Comparison of ENCODE assay signal across 21 mouse cellular contexts in the genomic region with DNA sequence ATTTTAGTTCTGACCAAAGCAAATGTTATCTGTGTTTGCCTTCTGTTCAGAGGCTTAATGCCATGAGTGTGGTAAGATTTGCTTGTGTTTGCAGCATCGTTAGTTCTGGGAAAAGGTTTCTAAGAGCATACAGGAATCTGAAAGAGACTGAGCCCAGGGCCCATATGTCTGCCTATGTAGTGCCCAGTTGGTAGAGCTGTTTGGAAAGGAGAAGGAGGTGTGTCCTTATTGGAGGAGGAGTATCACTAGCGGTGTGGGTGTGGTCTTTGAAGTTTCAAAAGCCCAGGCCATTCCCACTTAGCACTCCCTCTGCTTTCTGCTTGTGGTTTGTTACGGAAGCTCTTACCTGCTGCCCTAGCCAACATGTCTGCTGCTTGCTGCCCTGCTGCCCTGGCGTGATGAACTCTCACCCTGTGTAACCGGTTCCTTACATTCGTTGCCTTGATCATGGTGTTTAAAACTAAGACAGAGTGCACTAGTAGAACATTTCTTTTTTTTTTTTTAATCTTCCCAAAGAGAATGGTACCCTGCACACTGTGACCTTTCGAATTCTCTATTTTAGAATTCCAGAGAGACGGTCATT. TPM values are rescaled to one million over a fixed set of nuclear protein-coding genes. Genes with fewer than 3 reads are reported as not detected.
DNase-seq lines count a peak whose midpoint lies in the region; ATAC-seq and TF ChIP-seq lines count a peak whose summit lies in the region.
"Had no signal": no experiment of that assay in that cellular context is flagged by ENCODE, and none has a peak within 500 bp of the region (broad histone marks: within the 10 kb centered on the region; RNA-seq: fewer than 3 reads in every experiment).

No protein-coding gene starts in this region.

- H3K27me3 ChIP-seq in heart, embryonic 10.5 days (ENCODE audit: insufficient read depth, poor library complexity, severe bottlenecking): no peaks in the 10 kb centered on the region
- no peaks in the 10 kb centered on the region for H3K27me3 ChIP-seq in E14TG2a.4 (ENCODE audit: insufficient read depth, low read length)
- no peaks in the 10 kb centered on the region for H3K27me3 ChIP-seq in intestine, embryonic 14.5 days (replicated peaks; ENCODE audit: control insufficient read depth, insufficient read depth, low read length)
- no peaks in the 10 kb centered on the region for H3K27me3 ChIP-seq in midbrain, embryonic 14.5 days (ENCODE audit: control insufficient read depth, insufficient read depth, low read length)
- H3K27me3 ChIP-seq: embryonic facial prominence, embryonic 12.5 days; limb, embryonic 13.5 days; megakaryocyte, embryonic 14.5 days had no signal

- no peaks in the 10 kb centered on the region for H3K36me3 ChIP-seq in heart, embryonic 10.5 days
- H3K36me3 ChIP-seq in E14TG2a.4 (ENCODE audit: insufficient read depth, low read length): peaks cover 48% of the 10 kb centered on the region
- H3K36me3 ChIP-seq in intestine, embryonic 14.5 days (ENCODE audit: control insufficient read depth, insufficient read depth, low read length): no peaks in the 10 kb centered on the region
- no peaks in the 10 kb centered on the region for H3K36me3 ChIP-seq in midbrain, embryonic 14.5 days (ENCODE audit: control insufficient read depth, insufficient read depth, low read length)
- H3K36me3 ChIP-seq: embryonic facial prominence, embryonic 12.5 days; forebrain, embryonic 10.5 days; G1E; hindbrain, embryonic 10.5 days; limb, embryonic 13.5 days had no signal

- intact Hi-C loops in left cerebral cortex, postnatal 36 days (cut with DNase I): no loop called here

- no peak overlapping the region for H3K4me3 ChIP-seq in heart, embryonic 10.5 days
- peak overlapping the region; percentile 3; the same call in 1 of the 2 replicates for H3K4me3 ChIP-seq in E14TG2a.4 (replicated peaks; ENCODE audit: low read length)
- no peak overlapping the region for H3K4me3 ChIP-seq in intestine, embryonic 14.5 days (ENCODE audit: low read depth, low read length)
- no peak overlapping the region for H3K4me3 ChIP-seq in midbrain, embryonic 14.5 days (replicated peaks; ENCODE audit: low read depth, low read length)
- H3K4me3 ChIP-seq: embryonic facial prominence, embryonic 12.5 days; forebrain, embryonic 10.5 days; hindbrain, embryonic 10.5 days; limb, embryonic 13.5 days; megakaryocyte, embryonic 14.5 days had no signal

- 0 out of 2 replicates have a peak, but pooled peaks cover 5% of the 10 kb centered on the region for H3K4me1 ChIP-seq in heart, embryonic 10.5 days
- H3K4me1 ChIP-seq in E14TG2a.4 (replicated peaks; ENCODE audit: low read depth, low read length): peaks cover 56% of the 10 kb centered on the region
- no peaks in the 10 kb centered on the region; the same call in 1 of the 2 replicates for H3K4me1 ChIP-seq in intestine, embryonic 14.5 days (replicated peaks; ENCODE audit: control insufficient read depth, insufficient read depth, low read length)
- H3K4me1 ChIP-seq in midbrain, embryonic 14.5 days (ENCODE audit: control insufficient read depth, insufficient read depth, low read length): peaks cover 3% of the 10 kb centered on the region; the same call in 1 of the 2 replicates
- H3K4me1 ChIP-seq: embryonic facial prominence, embryonic 12.5 days; forebrain, embryonic 10.5 days; hindbrain, embryonic 10.5 days; limb, embryonic 13.5 days; megakaryocyte, embryonic 14.5 days had no signal

- peak; percentile 62; the same call in 1 of the 2 replicates for ATAC-seq in intestine, embryonic 14.5 days (replicated peaks; ENCODE audit: low FRiP score, low TSS enrichment, low read depth)
- ATAC-seq in midbrain, embryonic 14.5 days (ENCODE audit: low FRiP score, low TSS enrichment): no peak

- no peak overlapping the region for H3K9ac ChIP-seq in intestine, embryonic 14.5 days (ENCODE audit: low read length)
- no peak overlapping the region for H3K9ac ChIP-seq in midbrain, embryonic 14.5 days (replicated peaks; ENCODE audit: low read length)
- H3K9ac ChIP-seq: embryonic facial prominence, embryonic 12.5 days; limb, embryonic 13.5 days had no signal

- no peak for TF ChIP-seq CTCF in E14TG2a.4 (conservative IDR thresholded peaks at IDR 0.05; ENCODE audit: low read length)

- H3K27ac ChIP-seq in heart, embryonic 10.5 days: no peak overlapping the region
- no peak overlapping the region for H3K27ac ChIP-seq in intestine, embryonic 14.5 days (ENCODE audit: low read depth)
- no peak overlapping the region for H3K27ac ChIP-seq in midbrain, embryonic 14.5 days (replicated peaks; ENCODE audit: low read depth, low read length)
- H3K27ac ChIP-seq: embryonic facial prominence, embryonic 12.5 days; forebrain, embryonic 10.5 days; hindbrain, embryonic 10.5 days; limb, embryonic 13.5 days had no signal

- peak; percentile 67 for DNase-seq in heart, adult 11 months
- DNase-seq in heart, embryonic 10.5 days (ENCODE audit: low spot score): no peak
- DNase-seq in intestine, embryonic 14.5 days (ENCODE audit: low spot score): no peak
- peak; percentile 8 for DNase-seq in lung, postnatal 25 days (ENCODE audit: low spot score)
- no peak for DNase-seq in midbrain, embryonic 14.5 days
- DNase-seq in left cerebral cortex, adult 9 months (ENCODE audit: low spot score in 2 of 2): no peak
- no peak for DNase-seq in left cerebral cortex, postnatal 36 days (ENCODE audit: low spot score in 2 of 2)
- DNase-seq: adrenal gland, postnatal 36 days; cerebellum, postnatal 25 days; kidney, adult 11 months; kidney, postnatal 36 days; layer of hippocampus, postnatal 36 days; thymus, postnatal 36 days had no signal

- WGBS in heart, embryonic 10.5 days: 75% methylated on average over 8 of the region's 8 CpGs
- 68% methylated on average over 8 of the region's 8 CpGs for WGBS in intestine, embryonic 14.5 days
- WGBS in midbrain, embryonic 14.5 days: 86% methylated on average over 8 of the region's 8 CpGs

- no peaks in the 10 kb centered on the region for H3K9me3 ChIP-seq in heart, embryonic 10.5 days
- peaks cover 5% of the 10 kb centered on the region; the same call in 1 of the 2 replicates for H3K9me3 ChIP-seq in E14TG2a.4 (ENCODE audit: low read length)
- H3K9me3 ChIP-seq in intestine, embryonic 14.5 days (ENCODE audit: control insufficient read depth, low read length): no peaks in the 10 kb centered on the region
- H3K9me3 ChIP-seq in midbrain, embryonic 14.5 days (ENCODE audit: control insufficient read depth, low read length): no peaks in the 10 kb centered on the region
- H3K9me3 ChIP-seq: embryonic facial prominence, embryonic 12.5 days; forebrain, embryonic 10.5 days; G1E; hindbrain, embryonic 10.5 days had no signal

- H3K4me2 ChIP-seq in intestine, embryonic 14.5 days (ENCODE audit: low read length): no peak overlapping the region
- no peak overlapping the region for H3K4me2 ChIP-seq in midbrain, embryonic 14.5 days (ENCODE audit: low read length)
- H3K4me2 ChIP-seq: embryonic facial prominence, embryonic 12.5 days; limb, embryonic 13.5 days had no signal

RNA-seq across cellular contexts. Expression of a gene that starts 48.3 kb away (rescaled TPM):
- polyA plus RNA-seq in heart, embryonic 10.5 days (2016; fragmentation: Nextera tagmentation; extraction: Ambion mirVana): 0.05 TPM in 1 of 2 replicates, not detected in the other
- polyA plus RNA-seq in intestine, embryonic 14.5 days (2014; fragmentation: Nextera tagmentation; extraction: Ambion mirVana): 0.14 TPM in 1 of 2 replicates, not detected in the other
- 0.07 TPM in 1 of 2 replicates, not detected in the other for polyA plus RNA-seq in midbrain, embryonic 14.5 days (2014; fragmentation: Nextera tagmentation; extraction: Ambion mirVana)
- not detected for total RNA-seq in left cerebral cortex, postnatal 36 days (2021)
- total RNA-seq: adrenal gland, postnatal 36 days; heart, adult 8-10 months had no signal
- polyA plus RNA-seq: embryonic facial prominence, embryonic 12.5 days; forebrain, embryonic 10.5 days; G1E; hindbrain, embryonic 10.5 days; limb, embryonic 13.5 days had no signal

Comparison
In these comparisons a context has a peak if more than half of its experiments do, and no peak if none do; other contexts are left out.
1. DNase-seq: peak in heart, adult 11 months (single experiment) and lung, postnatal 25 days (single experiment); none in heart, embryonic 10.5 days (single experiment), intestine, embryonic 14.5 days (single experiment), midbrain, embryonic 14.5 days (single experiment), left cerebral cortex, adult 9 months (0 of 2) and left cerebral cortex, postnatal 36 days (0 of 2).